Mouse (Mus musculus) MEL (cell line): ENCODE results near the gene Adam12. TPM values are rescaled to one million over a fixed set of nuclear protein-coding genes. Genes with fewer than 3 reads are reported as not detected.

Experiments used
- DNase-seq: peaks from one replicate; pipeline ENCODE4 v3.0.0; 2011; ENCODE audit warnings: low read depth, low spot score
- H3K27ac ChIP-seq: 2 replicates; pipeline ENCODE4 v1.5.1; 2012; ENCODE audit warnings: low read depth, mild to moderate bottlenecking, control low read depth, low read length, moderate library complexity; ENCODE audit not compliant: control insufficient read depth
- H3K27me3 ChIP-seq, 2 experiments: fragments of 150-350 bp in 1 of 2; sonication (generic) in 1 of 2; 2 replicates each; pipeline ENCODE4 v1.6.1; 2012; ENCODE audit warnings: low read length in 2 of 2, mild to moderate bottlenecking in 2 of 2, improper control_type of control experiment in 1 of 2, moderate library complexity in 1 of 2; ENCODE audit not compliant: insufficient read depth in 2 of 2, control insufficient read depth in 1 of 2
- H3K36me3 ChIP-seq, 2 experiments: 2 replicates each; pipeline ENCODE4 v1.6.1; 2012 to 2014; ENCODE audit warnings: low read length in 2 of 2, improper control_type of control experiment in 1 of 2, inconsistent platforms in 1 of 2, mild to moderate bottlenecking in 1 of 2; ENCODE audit not compliant: insufficient read depth in 2 of 2, control insufficient read depth in 1 of 2
- H3K4me1 ChIP-seq, 2 experiments: fragments of 150-350 bp in 1 of 2; sonication (generic) in 1 of 2; 2 replicates each; pipeline ENCODE4 v1.6.1; 2012; ENCODE audit warnings: low read length in 2 of 2, improper control_type of control experiment in 1 of 2, mild to moderate bottlenecking in 1 of 2; ENCODE audit not compliant: insufficient read depth in 2 of 2, control insufficient read depth in 1 of 2
- H3K4me3 ChIP-seq, 2 experiments: fragments of 150-350 bp in 1 of 2; sonication (generic) in 1 of 2; 2 replicates each; pipeline ENCODE4 v1.5.1; 2012; ENCODE audit warnings: low read depth in 2 of 2, low read length in 2 of 2, mild to moderate bottlenecking in 2 of 2, moderate library complexity in 2 of 2, control low read depth in 1 of 2, improper control_type of control experiment in 1 of 2; ENCODE audit not compliant: control insufficient read depth in 1 of 2, insufficient read depth in 1 of 2
- H3K79me2 ChIP-seq: 2 replicates; pipeline ENCODE4 v1.6.1; 2012; ENCODE audit warnings: mild to moderate bottlenecking, low read length, moderate library complexity; ENCODE audit not compliant: control insufficient read depth, poor library complexity, insufficient read depth
- H3K9ac ChIP-seq: 2 replicates; pipeline ENCODE4 v1.6.1; 2012; ENCODE audit warnings: low read depth, mild to moderate bottlenecking, control low read depth, low read length, moderate library complexity; ENCODE audit not compliant: control insufficient read depth, poor library complexity, severe bottlenecking
- H3K9me3 ChIP-seq: fragments of 150-350 bp; sonication (generic); replicated peaks from 2 replicates; pipeline ENCODE4 v1.6.1; 2012; ENCODE audit warnings: mild to moderate bottlenecking, low read length, improper control_type of control experiment, moderate library complexity; ENCODE audit not compliant: insufficient read depth
- CHD2 ChIP-seq: IDR thresholded peaks from 2 replicates; pipeline ENCODE4 v1.6.1; 2011; ENCODE audit warnings: low read length, improper control_type of control experiment
- CTCF ChIP-seq, 3 experiments: IDR thresholded peaks in 2 of 3; conservative IDR thresholded peaks in 1 of 3; 2 replicates each; pipeline ENCODE4 v1.5.1; 2011 to 2012; ENCODE audit warnings: low read length in 3 of 3, low read depth in 2 of 3, mild to moderate bottlenecking in 2 of 3, improper control_type of control experiment in 1 of 3, inconsistent platforms in 1 of 3, mixed read lengths in 1 of 3, moderate library complexity in 1 of 3; ENCODE audit not compliant: control insufficient read depth in 1 of 3, insufficient read depth in 1 of 3, poor library complexity in 1 of 3, severe bottlenecking in 1 of 3
- ELF1 ChIP-seq: IDR thresholded peaks from 2 replicates; pipeline ENCODE4 v1.6.1; 2014; ENCODE audit warnings: low read depth, mild to moderate bottlenecking, inconsistent platforms, low read length, improper control_type of control experiment, moderate library complexity
- ETS1 ChIP-seq: IDR thresholded peaks from 2 replicates; pipeline ENCODE4 v1.6.1; 2012; ENCODE audit warnings: low read depth, mild to moderate bottlenecking, inconsistent platforms, low read length, improper control_type of control experiment, moderate library complexity
- GATA1 ChIP-seq: IDR thresholded peaks from 2 replicates; pipeline ENCODE4 v1.6.1; 2011; ENCODE audit warnings: low read depth, low read length, improper control_type of control experiment
- JUND ChIP-seq: IDR thresholded peaks from 2 replicates; pipeline ENCODE4 v1.6.1; 2011; ENCODE audit warnings: low read depth, mild to moderate bottlenecking, improper control_type of control experiment, low read length
- MAZ ChIP-seq: IDR thresholded peaks from 2 replicates; pipeline ENCODE4 v1.6.1; 2012; ENCODE audit warnings: low read depth, mild to moderate bottlenecking, inconsistent platforms, low read length, improper control_type of control experiment
- MEF2A ChIP-seq: IDR thresholded peaks from 2 replicates; pipeline ENCODE4 v1.6.1; 2014; ENCODE audit warnings: low read depth, mild to moderate bottlenecking, inconsistent platforms, low read length, improper control_type of control experiment; ENCODE audit not compliant: poor library complexity, insufficient replicate concordance, severe bottlenecking; ENCODE audit errors: extremely low read depth
- NELFE ChIP-seq: IDR thresholded peaks from 2 replicates; pipeline ENCODE4 v1.6.1; 2011; ENCODE audit warnings: low read depth, low read length, improper control_type of control experiment
- NRF1 ChIP-seq: IDR thresholded peaks from 2 replicates; pipeline ENCODE4 v1.6.1; 2014; ENCODE audit warnings: low read depth, mild to moderate bottlenecking, inconsistent platforms, low read length, improper control_type of control experiment, moderate library complexity; ENCODE audit not compliant: poor library complexity, insufficient read depth, severe bottlenecking
- POLR2AphosphoS2 ChIP-seq: IDR thresholded peaks from 2 replicates; pipeline ENCODE4 v1.6.1; 2011; ENCODE audit warnings: low read length, improper control_type of control experiment
- SIN3A ChIP-seq: IDR thresholded peaks from 2 replicates; pipeline ENCODE4 v1.6.1; 2012; ENCODE audit warnings: low read length, improper control_type of control experiment, inconsistent platforms
- SMC3 ChIP-seq: IDR thresholded peaks from 2 replicates; pipeline ENCODE4 v1.6.1; 2011; ENCODE audit warnings: low read depth, low read length, improper control_type of control experiment
- TAL1 ChIP-seq: IDR thresholded peaks from 2 replicates; pipeline ENCODE4 v1.6.1; 2012; ENCODE audit warnings: mild to moderate bottlenecking, inconsistent platforms, low read length, moderate library complexity, mixed read lengths
- ZC3H11A ChIP-seq: IDR thresholded peaks from 2 replicates; pipeline ENCODE4 v1.6.1; 2012; ENCODE audit warnings: low read depth, mild to moderate bottlenecking, inconsistent platforms, low read length, improper control_type of control experiment
- ZKSCAN1 ChIP-seq: IDR thresholded peaks from 2 replicates; pipeline ENCODE4 v1.6.1; 2012; ENCODE audit warnings: low read depth, mild to moderate bottlenecking, inconsistent platforms, low read length, improper control_type of control experiment, moderate library complexity
- ZNF384 ChIP-seq: IDR thresholded peaks from 2 replicates; pipeline ENCODE4 v1.6.1; 2012; ENCODE audit warnings: low read depth, mild to moderate bottlenecking, inconsistent platforms, low read length, improper control_type of control experiment
- polyA plus RNA-seq, 2 experiments: library from polyadenylated mRNA; stranded (reverse) in 1 of 2; unstranded in 1 of 2; fragments of >175 nt in 1 of 2; fragments of >200 nt in 1 of 2; gene quantifications; 2 replicates each; pipeline versions ENCODE4 v1.2.1 to v1.2.4; 2012; ENCODE audit warnings: low replicate concordance in 2 of 2, low read depth in 1 of 2; ENCODE audit not compliant: insufficient read length in 2 of 2, insufficient read depth in 1 of 2, missing spikeins in 1 of 2
- total RNA-seq: library from RNA; depleted of rRNA; stranded (reverse); fragments of 300-350 nt; gene quantifications from 2 replicates; pipeline ENCODE4 v1.2.3, GENCODE M21; 2012

The Adam12 gene
- total and polyA plus RNA-seq, 3 experiments, result not detected

- no peaks in the 10 kb centered on the region for H3K27me3 ChIP-seq
- H3K4me1 ChIP-seq, result no peaks in the 10 kb centered on the region
- no peak overlapping the region for H3K27ac ChIP-seq
- no peak for DNase-seq
- no peaks in the 10 kb centered on the region for H3K36me3 ChIP-seq
- TF ChIP-seq TAL1 (no peak), ZC3H11A (no peak), JUND (no peak), ZKSCAN1 (no peak), CTCF (IDR thresholded peaks at IDR 0.05 in 2 of 3, conservative IDR thresholded peaks at IDR 0.05 in 1 of 3; ENCODE audit: control insufficient read depth in 1 of 3, insufficient read depth in 1 of 3, low read depth in 2 of 3, low read length in 3 of 3, poor library complexity in 1 of 3, severe bottlenecking in 1 of 3) (no peak), SIN3A (no peak), GATA1 (no peak), POLR2AphosphoS2 (no peak), NELFE (no peak), ETS1 (no peak), SMC3 (no peak), MEF2A (no peak), MAZ (no peak), CHD2 (no peak), ELF1 (no peak), ZNF384 (no peak), NRF1 (no peak)
- H3K4me3 ChIP-seq, result no peak overlapping the region
- no peaks in the 10 kb centered on the region for H3K79me2 ChIP-seq
- no peaks in the 10 kb centered on the region for H3K9me3 ChIP-seq
- no peak overlapping the region for H3K9ac ChIP-seq
Measured at GRCm38 (mm10) chr7:133951777-133952545, 280.0 kb downstream of the Adam12 start.

GRCm38 (mm10) chr7:133947360-133947759, 284.6 kb downstream of the Adam12 start:
- Histone ChIP-seq H3K27me3 (no peaks in the 10 kb centered on the region), H3K79me2 (no peaks in the 10 kb centered on the region), H3K9me3 (no peaks in the 10 kb centered on the region), H3K4me1 (no peaks in the 10 kb centered on the region), H3K9ac (no peak overlapping the region), H3K27ac (no peak overlapping the region), H3K36me3 (no peaks in the 10 kb centered on the region), H3K4me3 (no peak overlapping the region)
- no peak for DNase-seq
- TF ChIP-seq MEF2A (no peak), TAL1 (no peak), CHD2 (no peak), NELFE (no peak)
